Mouse (Mus musculus) erythroblast, embryonic 14.5 days (primary cell): Measurements from ENCODE around the gene Polr3k.

ENCODE experiments used
- GATA1 ChIP-seq: IDR thresholded peaks from 2 replicates; pipeline ENCODE4 v1.6.1; 2012; ENCODE audit warnings: low read length, inconsistent platforms, mixed read lengths
- TAL1 ChIP-seq: IDR thresholded peaks from 3 replicates; pipeline ENCODE4 v1.6.1; 2012; ENCODE audit warnings: low read length, inconsistent platforms, mixed read lengths

GRCm38 (mm10) chr2:181832745-181833144 lies 31.4 kb upstream of the Polr3k start:
- TF ChIP-seq GATA1 (no peak), TAL1 (no peak)
